Mouse (Mus musculus): ENCODE measurements around the gene Otud5. TPM values are rescaled to one million over a fixed set of nuclear protein-coding genes. Genes with fewer than 3 reads are reported as not detected.

The Otud5 gene
- total RNA-seq, 1 experiment: 65.3 TPM

Other genes with a start within 250 kb of the Otud5 start
- gene Ccdc22, start 235.8 kb upstream of the Otud5 start, total RNA-seq (2012; rRNA removed): 19.5 and 23.9 TPM in 2 replicates
- 0.16 TPM in 1 of 2 replicates, not detected in the other for gene Cacna1f, start 234.3 kb upstream of the Otud5 start, total RNA-seq (2012; rRNA removed)
- gene Syp, start 202.9 kb upstream of the Otud5 start, total RNA-seq (2012; rRNA removed): 1.6 and 4.9 TPM in 2 replicates
- 1.5 and 2.2 TPM in 2 replicates for gene Prickle3, start 184.1 kb upstream of the Otud5 start, total RNA-seq (2012; rRNA removed)
- gene Plp2, start 170.0 kb upstream of the Otud5 start, total RNA-seq (2012; rRNA removed): 278 and 336 TPM in 2 replicates
- gene Magix, start 160.1 kb upstream of the Otud5 start, total RNA-seq (2012; rRNA removed): 0.11 and 0.36 TPM in 2 replicates
- gene Gpkow, start 144.2 kb upstream of the Otud5 start, total RNA-seq (2012; rRNA removed): 9.5 and 11.5 TPM in 2 replicates
- gene Wdr45, start 127.0 kb upstream of the Otud5 start, total RNA-seq (2012; rRNA removed): 55.3 and 57.6 TPM in 2 replicates
- gene Gm45208, start 119.1 kb upstream of the Otud5 start, total RNA-seq (2012; rRNA removed): 0.26 TPM in 1 of 2 replicates, not detected in the other
- 41.9 and 48.0 TPM in 2 replicates for gene Praf2, start 112.9 kb upstream of the Otud5 start, total RNA-seq (2012; rRNA removed)
- gene Ccdc120, start 90.5 kb upstream of the Otud5 start, total RNA-seq (2012; rRNA removed): 15.8 and 22.9 TPM in 2 replicates
- 32.3 and 45.8 TPM in 2 replicates for gene Tfe3, start 78.8 kb upstream of the Otud5 start, total RNA-seq (2012; rRNA removed)
- gene Gripap1, start 51.6 kb upstream of the Otud5 start, total RNA-seq (2012; rRNA removed): 14.9 and 22.6 TPM in 2 replicates
- gene Kcnd1, start 19.1 kb upstream of the Otud5 start, total RNA-seq (2012; rRNA removed): 3.1 and 5.4 TPM in 2 replicates
- 17.2 and 20.8 TPM in 2 replicates for gene Pim2, start 36.9 kb downstream of the Otud5 start, total RNA-seq (2012; rRNA removed)
- gene Slc35a2, start 42.7 kb downstream of the Otud5 start, total RNA-seq (2012; rRNA removed): 38.3 and 51.2 TPM in 2 replicates
- 47.3 and 69.9 TPM in 2 replicates for gene Pqbp1, start 57.9 kb downstream of the Otud5 start, total RNA-seq (2012; rRNA removed)
- 39.2 and 58.5 TPM in 2 replicates for gene Timm17b, start 58.0 kb downstream of the Otud5 start, total RNA-seq (2012; rRNA removed)
- gene Gm10491, start 66.5 kb downstream of the Otud5 start, total RNA-seq (2012; rRNA removed): not detected in 2 replicates
- not detected in 2 replicates for gene Gm10490, start 68.2 kb downstream of the Otud5 start, total RNA-seq (2012; rRNA removed)
- gene Pcsk1n, start 78.5 kb downstream of the Otud5 start, total RNA-seq (2012; rRNA removed): 10.5 and 25.2 TPM in 2 replicates
- 60.6 and 60.8 TPM in 2 replicates for gene Eras, start 87.2 kb downstream of the Otud5 start, total RNA-seq (2012; rRNA removed)
- 54.6 and 98.5 TPM in 2 replicates for gene Hdac6, start 106.5 kb downstream of the Otud5 start, total RNA-seq (2012; rRNA removed)
- gene Gata1, start 136.7 kb downstream of the Otud5 start, total RNA-seq (2012; rRNA removed): 1.1 and 1.3 TPM in 2 replicates
- 4.6 and 6.2 TPM in 2 replicates for gene Glod5, start 177.1 kb downstream of the Otud5 start, total RNA-seq (2012; rRNA removed)
- gene Suv39h1, start 233.4 kb downstream of the Otud5 start, total RNA-seq (2012; rRNA removed): 26.9 and 42.6 TPM in 2 replicates
- gene Was, start 249.1 kb downstream of the Otud5 start, total RNA-seq (2012; rRNA removed): 2.0 and 3.5 TPM in 2 replicates